Mouse (Mus musculus) myocyte (in vitro differentiated cells): ENCODE measurements around the gene Fam163a.

ENCODE experiments used
- CEBPB ChIP-seq: IDR thresholded peaks from 2 replicates; pipeline ENCODE4 v1.6.1; 2011; ENCODE audit warnings: mild to moderate bottlenecking, moderate library complexity; ENCODE audit not compliant: poor library complexity, insufficient read depth, severe bottlenecking
- E2F4 ChIP-seq: IDR thresholded peaks from one replicate; pipeline ENCODE4 v1.6.1; 2011; ENCODE audit warnings: mild to moderate bottlenecking, control low read depth, moderate library complexity; ENCODE audit not compliant: insufficient read depth
- MAX ChIP-seq: IDR thresholded peaks from one replicate; pipeline ENCODE4 v1.6.1; 2011; ENCODE audit warnings: low read depth, mild to moderate bottlenecking, control low read depth
- MYOD1 ChIP-seq, 3 experiments: IDR thresholded peaks; one replicate each; pipeline ENCODE4 v1.6.1; 2011; ENCODE audit warnings: control low read depth in 2 of 3, low read depth in 2 of 3, mild to moderate bottlenecking in 2 of 3, moderate library complexity in 1 of 3; ENCODE audit not compliant: insufficient read length in 2 of 3, control insufficient read depth in 1 of 3
- MYOG ChIP-seq, 3 experiments: IDR thresholded peaks; one replicate each; pipeline ENCODE4 v1.6.1; 2011; ENCODE audit warnings: control low read depth in 2 of 3, low read depth in 2 of 3, mild to moderate bottlenecking in 2 of 3; ENCODE audit not compliant: insufficient read length in 2 of 3, control insufficient read depth in 1 of 3, insufficient read depth in 1 of 3
- POLR2A ChIP-seq: IDR thresholded peaks from one replicate; pipeline ENCODE4 v1.6.1; 2011; ENCODE audit warnings: low read depth, mild to moderate bottlenecking, control low read depth, moderate library complexity; ENCODE audit not compliant: insufficient read length
- POLR2AphosphoS2 ChIP-seq: IDR thresholded peaks from one replicate; pipeline ENCODE4 v1.6.1; 2011; ENCODE audit warnings: low read depth, control low read depth; ENCODE audit not compliant: insufficient read length
- REST ChIP-seq: IDR thresholded peaks from one replicate; pipeline ENCODE4 v1.6.1; 2011; ENCODE audit warnings: mild to moderate bottlenecking, control low read depth, moderate library complexity; ENCODE audit not compliant: insufficient read depth, insufficient read length
- SRF ChIP-seq: IDR thresholded peaks from one replicate; pipeline ENCODE4 v1.6.1; 2011; ENCODE audit warnings: low read depth; ENCODE audit not compliant: control insufficient read depth, insufficient read length
- TCF12 ChIP-seq: IDR thresholded peaks from one replicate; pipeline ENCODE4 v1.6.1; 2011; ENCODE audit warnings: mild to moderate bottlenecking, control low read depth; ENCODE audit not compliant: poor library complexity, insufficient read depth, severe bottlenecking
- TCF3 ChIP-seq: IDR thresholded peaks from one replicate; pipeline ENCODE4 v1.6.1; 2011; ENCODE audit warnings: low read depth, control low read depth; ENCODE audit not compliant: insufficient read length
- USF1 ChIP-seq: IDR thresholded peaks from one replicate; pipeline ENCODE4 v1.6.1; 2011; ENCODE audit warnings: low read depth, mild to moderate bottlenecking, control low read depth, moderate library complexity

- no peak for TF ChIP-seq CEBPB
- TF ChIP-seq TCF12: no peak
- no peak for TF ChIP-seq POLR2A
- no peak for TF ChIP-seq USF1
- TF ChIP-seq E2F4: no peak
- no peak for TF ChIP-seq POLR2AphosphoS2
- no peak for TF ChIP-seq MYOD1 (IDR thresholded peaks at IDR 0.05; ENCODE audit: control insufficient read depth in 1 of 3, insufficient read length in 2 of 3, low read depth in 2 of 3)
- TF ChIP-seq MAX: no peak
- no peak for TF ChIP-seq MYOG (IDR thresholded peaks at IDR 0.05; ENCODE audit: control insufficient read depth in 1 of 3, insufficient read depth in 1 of 3, insufficient read length in 2 of 3, low read depth in 2 of 3)
- no peak for TF ChIP-seq SRF
- no peak for TF ChIP-seq TCF3
- no peak for TF ChIP-seq REST
Observed at GRCm38 (mm10) chr1:156077655-156078054, 127.2 kb downstream of the Fam163a start.
